Mouse (Mus musculus) inflammation-experienced regulatory T-cells, adult 6 months (primary cell): ENCODE data around the gene Atp6v1c2. TPM values are rescaled to one million over a fixed set of nuclear protein-coding genes. Genes with fewer than 3 reads are reported as not detected.

ENCODE experiments used
- ATAC-seq: one replicate; pipeline ENCODE4 v1.8.0; 2017
- polyA plus RNA-seq, 3 experiments: library from polyadenylated mRNA; unstranded; fragments of 100-300 nt; shearing (Covaris generic); gene quantifications; one replicate each; pipeline ENCODE4 v1.2.1; 2017

Atp6v1c2 gene
- polyA plus RNA-seq, 3 experiments from 2014 or later: 0.35 TPM; not detected in 2

- no peak for ATAC-seq
These were observed 4.3 kb downstream of the Atp6v1c2 start for GRCm38 (mm10) chr12:17324549-17325470.

GRCm38 (mm10) chr12:17318453-17318852 lies 10.7 kb downstream of the Atp6v1c2 start:
- no peak for ATAC-seq

GRCm38 (mm10) chr12:17317970-17318369 lies 11.2 kb downstream of the Atp6v1c2 start:
- ATAC-seq: no peak

- no peak for ATAC-seq
These were observed 13.1 kb downstream of the Atp6v1c2 start for GRCm38 (mm10) chr12:17316096-17316495.

- ATAC-seq: no peak
These were observed 18.0 kb downstream of the Atp6v1c2 start for GRCm38 (mm10) chr12:17310852-17311839.

GRCm38 (mm10) chr12:17308246-17308645 lies 20.9 kb downstream of the Atp6v1c2 start:
- ATAC-seq: no peak

- ATAC-seq: no peak
These were observed 23.7 kb downstream of the Atp6v1c2 start for GRCm38 (mm10) chr12:17305445-17305844.

- no peak for ATAC-seq
These were observed 29.3 kb downstream of the Atp6v1c2 start for GRCm38 (mm10) chr12:17299902-17300301.

- ATAC-seq: no peak
These were observed 32.3 kb downstream of the Atp6v1c2 start for GRCm38 (mm10) chr12:17296899-17297298.

- ATAC-seq: no peak
These were observed 38.6 kb downstream of the Atp6v1c2 start for GRCm38 (mm10) chr12:17290569-17290968.

- ATAC-seq: no peak
These were observed 39.2 kb downstream of the Atp6v1c2 start for GRCm38 (mm10) chr12:17289913-17290312.

- no peak for ATAC-seq
These were observed 40.1 kb downstream of the Atp6v1c2 start for GRCm38 (mm10) chr12:17289060-17289459.

- ATAC-seq: no peak
These were observed 40.7 kb downstream of the Atp6v1c2 start for GRCm38 (mm10) chr12:17288496-17288895.

- ATAC-seq: no peak
These were observed 55.3 kb downstream of the Atp6v1c2 start for GRCm38 (mm10) chr12:17273841-17274240.

- ATAC-seq: peak; percentile 26
These were observed 57.9 kb downstream of the Atp6v1c2 start for GRCm38 (mm10) chr12:17271272-17271671.

GRCm38 (mm10) chr12:17267316-17267715 lies 61.8 kb downstream of the Atp6v1c2 start:
- ATAC-seq: no peak

GRCm38 (mm10) chr12:17266673-17266990 lies 62.5 kb downstream of the Atp6v1c2 start:
- ATAC-seq: peak; percentile 51

- peak; percentile 99 for ATAC-seq
These were observed 63.0 kb downstream of the Atp6v1c2 start, which contains the start of gene Pdia6 for GRCm38 (mm10) chr12:17265971-17266672. Gene Pdia6, plus strand, starts transcription at chr12:17266545.

- no peak for ATAC-seq
These were observed 64.3 kb downstream of the Atp6v1c2 start for GRCm38 (mm10) chr12:17264826-17265225.

- no peak for ATAC-seq
These were observed 65.3 kb downstream of the Atp6v1c2 start for GRCm38 (mm10) chr12:17263881-17264280.

- no peak for ATAC-seq
These were observed 68.2 kb downstream of the Atp6v1c2 start for GRCm38 (mm10) chr12:17261005-17261404.

- no peak for ATAC-seq
These were observed 70.7 kb downstream of the Atp6v1c2 start for GRCm38 (mm10) chr12:17258431-17258830.
